ENCODE assay signal across 9 mouse cellular contexts in the genomic region with DNA sequence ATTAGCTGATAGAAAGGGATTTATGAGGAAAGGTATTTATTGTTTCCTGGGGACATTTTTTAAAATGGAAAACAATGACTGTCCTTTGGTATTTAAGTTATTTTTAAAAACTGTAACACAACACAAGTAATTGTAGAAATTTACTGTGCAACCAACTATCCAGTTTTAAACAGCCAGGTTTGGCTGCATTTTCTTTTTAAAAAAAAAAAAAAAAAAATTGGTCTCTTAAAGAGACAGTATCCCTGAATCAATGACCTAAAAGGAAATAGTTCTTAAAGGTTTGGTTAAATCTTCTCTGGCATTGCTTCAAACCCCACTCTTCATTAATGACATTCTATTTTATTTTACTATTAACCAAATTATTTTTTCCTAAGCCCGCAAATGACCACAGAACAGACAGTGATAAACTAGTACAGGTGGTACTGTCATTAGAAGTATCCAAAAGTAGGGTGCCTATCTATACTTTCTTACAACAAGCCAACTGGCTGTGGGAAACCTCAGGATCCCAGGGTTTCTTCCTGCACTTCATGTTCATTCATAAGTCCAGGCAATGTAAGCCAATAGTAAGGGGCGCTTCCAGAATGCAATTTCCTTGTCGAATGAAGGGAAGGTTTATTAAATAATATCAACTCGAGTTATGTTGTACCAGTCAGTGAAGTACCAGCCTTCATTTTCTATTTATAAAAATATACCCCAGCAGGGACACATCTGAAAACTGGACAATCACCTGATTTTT. TPM values are rescaled to one million over a fixed set of nuclear protein-coding genes. Genes with fewer than 3 reads are reported as not detected.
A peak's percentile ranks its signal among the peaks of the same experiment; 100 is the strongest.
DNase-seq lines count a peak whose midpoint lies in the region; ATAC-seq lines count a peak whose summit lies in the region.
"Had no signal": no experiment of that assay in that cellular context is flagged by ENCODE, and none has a peak within 500 bp of the region (broad histone marks: within the 10 kb centered on the region; RNA-seq: fewer than 3 reads in every experiment).

No protein-coding gene starts in this region.

- DNase-seq in kidney, postnatal 36 days: no peak
- DNase-seq in adipocyte (ENCODE audit: low spot score): peak; percentile 8
- no peak for DNase-seq in left cerebral cortex, adult 11 months (ENCODE audit: low spot score)
- no peak for DNase-seq in testis, postnatal 10 days (ENCODE audit: low spot score)
- DNase-seq: cerebellum, adult 11 months had no signal

- H3K4me1 ChIP-seq in kidney, embryonic 16.5 days (ENCODE audit: insufficient read depth, low read length): 0 out of 2 replicates have a peak, but pooled peaks cover 2% of the 10 kb centered on the region
- H3K4me1 ChIP-seq in hindbrain, embryonic 13.5 days (replicated peaks): peaks cover 31% of the 10 kb centered on the region
- H3K4me1 ChIP-seq in midbrain, embryonic 12.5 days: peaks cover 23% of the 10 kb centered on the region

- peak overlapping the region; percentile 62 for H3K4me2 ChIP-seq in kidney, embryonic 16.5 days (replicated peaks; ENCODE audit: low read depth, low read length)
- peak overlapping the region; percentile 68 for H3K4me2 ChIP-seq in hindbrain, embryonic 13.5 days
- H3K4me2 ChIP-seq in midbrain, embryonic 12.5 days (replicated peaks): peak overlapping the region; percentile 68

- H3K4me3 ChIP-seq in kidney, embryonic 16.5 days (ENCODE audit: low read length): peak overlapping the region; percentile 29
- peak overlapping the region; percentile 49 for H3K4me3 ChIP-seq in hindbrain, embryonic 13.5 days
- H3K4me3 ChIP-seq in midbrain, embryonic 12.5 days: peak overlapping the region; percentile 53
- H3K4me3 ChIP-seq: layer of hippocampus, adult 2 months had no signal

- no peaks in the 10 kb centered on the region for H3K9me3 ChIP-seq in kidney, embryonic 16.5 days (ENCODE audit: low read length)
- H3K9me3 ChIP-seq in hindbrain, embryonic 13.5 days: no peaks in the 10 kb centered on the region
- no peaks in the 10 kb centered on the region for H3K9me3 ChIP-seq in midbrain, embryonic 12.5 days

- peaks cover 21% of the 10 kb centered on the region for H3K27me3 ChIP-seq in kidney, embryonic 16.5 days (ENCODE audit: insufficient read depth, low read length)
- peaks cover 14% of the 10 kb centered on the region for H3K27me3 ChIP-seq in hindbrain, embryonic 13.5 days
- peaks cover 4% of the 10 kb centered on the region for H3K27me3 ChIP-seq in midbrain, embryonic 12.5 days

- H3K9ac ChIP-seq in kidney, embryonic 16.5 days (replicated peaks; ENCODE audit: low read length): no peak overlapping the region
- no peak overlapping the region for H3K9ac ChIP-seq in hindbrain, embryonic 13.5 days
- H3K9ac ChIP-seq in midbrain, embryonic 12.5 days (replicated peaks): no peak overlapping the region

- no peak overlapping the region for H3K27ac ChIP-seq in kidney, embryonic 16.5 days (ENCODE audit: low read length)
- H3K27ac ChIP-seq in hindbrain, embryonic 13.5 days: no peak overlapping the region
- no peak overlapping the region for H3K27ac ChIP-seq in midbrain, embryonic 12.5 days (replicated peaks)
- H3K27ac ChIP-seq: layer of hippocampus, adult 2 months had no signal

- H3K36me3 ChIP-seq in kidney, embryonic 16.5 days (ENCODE audit: insufficient read depth, low read length): no peaks in the 10 kb centered on the region
- H3K36me3 ChIP-seq in hindbrain, embryonic 13.5 days: no peaks in the 10 kb centered on the region
- H3K36me3 ChIP-seq in midbrain, embryonic 12.5 days: no peaks in the 10 kb centered on the region

- no peak for ATAC-seq in kidney, embryonic 16.5 days (ENCODE audit: low FRiP score, low TSS enrichment)
- no peak for ATAC-seq in hindbrain, embryonic 13.5 days (ENCODE audit: low FRiP score)
- no peak for ATAC-seq in midbrain, embryonic 12.5 days (ENCODE audit: low FRiP score, low read depth)

- WGBS in kidney, embryonic 16.5 days: 39% methylated on average over 4 of the region's 4 CpGs
- WGBS in hindbrain, embryonic 13.5 days: 48% methylated on average over 4 of the region's 4 CpGs
- WGBS in midbrain, embryonic 12.5 days: 30% methylated on average over 4 of the region's 4 CpGs

RNA-seq across cellular contexts. Expression of gene Lin28b, which starts 17.8 kb away (rescaled TPM):
- 0.75 and 1.3 TPM in 2 replicates for polyA plus RNA-seq in kidney, embryonic 16.5 days (2015; fragmentation: Nextera tagmentation; extraction: Ambion mirVana)
- 10.0 and 10.5 TPM in 2 replicates for polyA plus RNA-seq in hindbrain, embryonic 13.5 days (2015; fragmentation: Nextera tagmentation; extraction: Ambion mirVana)
- polyA plus RNA-seq in midbrain, embryonic 12.5 days (2016; fragmentation: Nextera tagmentation; extraction: Ambion mirVana): 15.6 and 20.6 TPM in 2 replicates
